Comparison of ENCODE assay signal across 7 mouse cellular contexts in genomic region chr2:134017109-134017508, GRCm38 (mm10).
DNase-seq lines count a peak whose midpoint lies in the region; ATAC-seq and TF ChIP-seq lines count a peak whose summit lies in the region.

No protein-coding gene starts in this region.

- no peak overlapping the region for H3K9ac ChIP-seq in MEL (ENCODE audit: control insufficient read depth, low read depth, low read length, poor library complexity, severe bottlenecking)
- H3K9ac ChIP-seq in hindbrain, embryonic 13.5 days: no peak overlapping the region

- TF ChIP-seq RAD21 in MEL (IDR thresholded peaks at IDR 0.05; ENCODE audit: low read depth, low read length): peak; percentile 36

- peak in 2 of 3 experiments; percentile 30 to 38; a peak in 3 of 6 replicates for TF ChIP-seq CTCF in MEL (IDR thresholded peaks at IDR 0.05 in 2 of 3, conservative IDR thresholded peaks at IDR 0.05 in 1 of 3; ENCODE audit: control insufficient read depth in 1 of 3, insufficient read depth in 1 of 3, low read depth in 2 of 3, low read length in 3 of 3, poor library complexity in 1 of 3, severe bottlenecking in 1 of 3)

- no peak for TF ChIP-seq POLR2A in MEL (IDR thresholded peaks at IDR 0.05; ENCODE audit: control insufficient read depth in 1 of 2, insufficient read depth in 1 of 2, low read depth in 1 of 2, low read length in 2 of 2, poor library complexity in 1 of 2)

- no peak for TF ChIP-seq EP300 in MEL (IDR thresholded peaks at IDR 0.05; ENCODE audit: low read depth in 1 of 2, low read length in 2 of 2)

- H3K4me1 ChIP-seq in MEL (ENCODE audit: control insufficient read depth in 1 of 2, insufficient read depth in 2 of 2, low read length in 2 of 2): no peaks in the 10 kb centered on the region
- H3K4me1 ChIP-seq in hindbrain, embryonic 13.5 days (replicated peaks): no peaks in the 10 kb centered on the region

- no peak overlapping the region for H3K27ac ChIP-seq in MEL (ENCODE audit: control insufficient read depth, low read depth, low read length)
- no peak overlapping the region for H3K27ac ChIP-seq in hindbrain, embryonic 13.5 days

- H3K9me3 ChIP-seq in MEL (replicated peaks; ENCODE audit: insufficient read depth, low read length): no peaks in the 10 kb centered on the region
- no peaks in the 10 kb centered on the region for H3K9me3 ChIP-seq in hindbrain, embryonic 13.5 days

- no peaks in the 10 kb centered on the region for H3K27me3 ChIP-seq in MEL (ENCODE audit: control insufficient read depth in 1 of 2, insufficient read depth in 2 of 2, low read length in 2 of 2)
- H3K27me3 ChIP-seq in hindbrain, embryonic 13.5 days: no peaks in the 10 kb centered on the region

- peak; percentile 65; the same call in 1 of the 2 replicates for ATAC-seq in hindbrain, embryonic 13.5 days (ENCODE audit: low FRiP score)

- H3K4me2 ChIP-seq in hindbrain, embryonic 13.5 days: no peak overlapping the region

- H3K36me3 ChIP-seq in MEL (ENCODE audit: control insufficient read depth in 1 of 2, insufficient read depth in 2 of 2, low read length in 2 of 2): no peaks in the 10 kb centered on the region
- no peaks in the 10 kb centered on the region for H3K36me3 ChIP-seq in hindbrain, embryonic 13.5 days

- no peak overlapping the region for H3K4me3 ChIP-seq in MEL (ENCODE audit: control insufficient read depth in 1 of 2, insufficient read depth in 1 of 2, low read depth in 2 of 2, low read length in 2 of 2)
- H3K4me3 ChIP-seq in hindbrain, embryonic 13.5 days: no peak overlapping the region

- DNase-seq in layer of hippocampus, adult 11-12 months (ENCODE audit: low spot score): peak; percentile 24
- no peak for DNase-seq in layer of hippocampus, adult 9-11 months
- peak; percentile 7 for DNase-seq in MEL (ENCODE audit: low read depth, low spot score)
- DNase-seq in brain, adult 2 months (ENCODE audit: low read depth, low spot score): peak; percentile 58
- peak; percentile 20 to 21 for DNase-seq in lung, postnatal 4 days
- DNase-seq in spleen, postnatal 4 days (ENCODE audit: low spot score in 2 of 2): no peak

- H3K79me2 ChIP-seq in MEL (ENCODE audit: control insufficient read depth, insufficient read depth, low read length, poor library complexity): no peaks in the 10 kb centered on the region

TF ChIP-seq in MEL, 35 proteins besides CTCF, POLR2A, EP300 and RAD21:
- TF ChIP-seq SMC3 (IDR thresholded peaks at IDR 0.05; ENCODE audit: low read depth, low read length) (peak; percentile 50), TCF12 (IDR thresholded peaks at IDR 0.05; ENCODE audit: low read depth, low read length) (no peak), MYB (IDR thresholded peaks at IDR 0.05; ENCODE audit: low read depth, low read length) (no peak), NRF1 (IDR thresholded peaks at IDR 0.05; ENCODE audit: insufficient read depth, low read depth, low read length, poor library complexity, severe bottlenecking) (no peak), E2F4 (IDR thresholded peaks at IDR 0.05; ENCODE audit: borderline replicate concordance, low read depth, low read length) (no peak), USF2 (IDR thresholded peaks at IDR 0.05; ENCODE audit: borderline replicate concordance in 1 of 2, insufficient read depth in 1 of 2, low read depth in 1 of 2, low read length in 2 of 2) (no peak), ZC3H11A (IDR thresholded peaks at IDR 0.05; ENCODE audit: low read depth, low read length) (peak; percentile 33)

Comparison
In these comparisons a context has a peak if more than half of its experiments do, and no peak if none do; other contexts are left out.
1. DNase-seq: peak in layer of hippocampus, adult 11-12 months (single experiment), MEL (single experiment), brain, adult 2 months (single experiment) and lung, postnatal 4 days (2 of 2); none in layer of hippocampus, adult 9-11 months (single experiment) and spleen, postnatal 4 days (0 of 2).